Mouse (Mus musculus) hindbrain, embryonic 13.5 days (tissue): ENCODE results near the gene Tmem86b. TPM values are rescaled to one million over a fixed set of nuclear protein-coding genes. Genes with fewer than 3 reads are reported as not detected.
A peak's percentile ranks its signal among the peaks of the same experiment; 100 is the strongest.

Experiments used
- ATAC-seq: fragments of 200-750 bp; cut with Nextera tagmentation; 2 replicates; pipeline ENCODE4 v1.8.0; 2017; ENCODE audit warnings: moderate TSS enrichment; ENCODE audit not compliant: low FRiP score
- H3K27ac ChIP-seq: fragments of 300-500 bp; sonication (generic); 2 replicates; pipeline ENCODE4 v1.5.1; 2015; ENCODE audit warnings: inconsistent platforms, mild to moderate bottlenecking, moderate library complexity
- H3K27me3 ChIP-seq: fragments of 300-500 bp; sonication (generic); 2 replicates; pipeline ENCODE4 v1.6.1; 2015; ENCODE audit warnings: mild to moderate bottlenecking, inconsistent platforms
- H3K36me3 ChIP-seq: fragments of 300-500 bp; sonication (generic); 2 replicates; pipeline ENCODE4 v1.6.1; 2015; ENCODE audit warnings: mild to moderate bottlenecking, inconsistent platforms
- H3K4me1 ChIP-seq: fragments of 300-500 bp; sonication (generic); replicated peaks from 2 replicates; pipeline ENCODE4 v1.6.1; 2015; ENCODE audit warnings: inconsistent platforms
- H3K4me2 ChIP-seq: fragments of 300-500 bp; sonication (generic); 2 replicates; pipeline ENCODE4 v1.6.1; 2015; ENCODE audit warnings: inconsistent platforms, mild to moderate bottlenecking, moderate library complexity
- H3K4me3 ChIP-seq: fragments of 300-500 bp; sonication (generic); 2 replicates; pipeline ENCODE4 v1.5.1; 2015; ENCODE audit warnings: mild to moderate bottlenecking, inconsistent platforms
- H3K9ac ChIP-seq: fragments of 300-500 bp; sonication (generic); 2 replicates; pipeline ENCODE4 v1.6.1; 2015; ENCODE audit warnings: mild to moderate bottlenecking, inconsistent platforms
- H3K9me3 ChIP-seq: fragments of 300-500 bp; sonication (generic); 2 replicates; pipeline ENCODE4 v1.6.1; 2016; ENCODE audit warnings: inconsistent platforms
- WGBS: fragments of 180-500 bp; shearing (Covaris S2); methylation state at CpG from one replicate; pipeline ENCODE4 v1.1.7; 2015; 5-methylcytosine and 5-hydroxymethylcytosine counted together
- polyA plus RNA-seq: library from polyadenylated mRNA; unstranded; fragments of >200 nt; fragmentation: Nextera tagmentation; extraction: Ambion mirVana; gene quantifications from 2 replicates; pipeline ENCODE4 v1.2.1, GENCODE M21; 2015

Tmem86b gene
- 3.5 and 3.8 TPM in 2 replicates for polyA plus RNA-seq

DNA sequence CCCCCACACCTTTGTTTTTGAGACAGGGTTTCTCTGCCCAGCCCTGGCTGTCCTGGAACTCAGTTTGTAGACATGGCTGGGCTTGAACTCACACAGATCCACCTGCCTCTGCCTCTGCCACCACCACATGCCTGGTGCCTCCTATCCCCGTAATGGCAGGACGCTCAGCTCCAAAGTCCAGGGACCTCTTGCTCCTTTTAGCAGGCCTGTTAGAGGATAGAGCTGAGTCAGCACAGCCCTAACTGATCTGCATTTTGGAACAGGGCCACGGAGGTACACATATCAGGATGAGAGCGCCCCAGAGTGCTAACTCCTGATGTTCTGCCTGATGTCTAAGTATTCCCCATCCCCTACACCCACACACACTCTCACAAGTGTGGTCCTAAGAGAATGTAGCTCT lies at the start of gene Tmem86b:
Gene Tmem86b, minus strand, starts transcription at position 392 of the 400 bp plus-strand sequence.
- Histone ChIP-seq H3K27me3 (no peaks in the 10 kb centered on the region), H3K4me2 (no peak within 1 kb of the TSS), H3K9me3 (no peaks in the 10 kb centered on the region), H3K4me1 (no peaks in the 10 kb centered on the region), H3K4me3 (no peak within 1 kb of the TSS), H3K9ac (no peak within 1 kb of the TSS), H3K36me3 (peaks cover 76% of the 10 kb centered on the region), H3K27ac (no peak within 1 kb of the TSS)
- 95% methylated on average over 4 of the region's 4 CpGs for WGBS
- no peak for ATAC-seq

DNA sequence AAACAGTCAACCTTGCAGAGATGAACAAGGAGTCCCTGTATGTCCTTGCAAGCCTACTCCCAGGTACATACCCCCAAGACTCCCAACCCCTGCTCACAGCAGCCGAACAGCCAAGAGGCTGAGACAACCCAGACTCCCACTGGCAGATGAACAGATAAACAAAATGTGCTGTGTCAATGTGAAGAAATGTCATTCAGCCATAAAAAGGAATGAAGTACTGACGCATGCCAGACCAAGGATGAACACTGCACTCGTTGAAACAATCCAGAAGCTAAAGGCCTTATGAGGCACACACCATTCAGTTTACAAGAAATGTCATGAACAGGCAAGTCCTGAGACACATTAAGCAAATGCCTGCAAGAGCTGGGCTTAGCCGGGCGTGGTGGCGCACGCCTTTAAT lies 44.0 kb upstream of the Tmem86b start:
- Histone ChIP-seq H3K4me3 (no peak overlapping the region), H3K4me2 (no peak overlapping the region), H3K9ac (no peak overlapping the region), H3K9me3 (no peaks in the 10 kb centered on the region), H3K36me3 (peaks cover 78% of the 10 kb centered on the region), H3K27ac (no peak overlapping the region), H3K27me3 (no peaks in the 10 kb centered on the region), H3K4me1 (no peaks in the 10 kb centered on the region)
- no peak for ATAC-seq
- 94% methylated on average over 7 of the region's 7 CpGs for WGBS

DNA sequence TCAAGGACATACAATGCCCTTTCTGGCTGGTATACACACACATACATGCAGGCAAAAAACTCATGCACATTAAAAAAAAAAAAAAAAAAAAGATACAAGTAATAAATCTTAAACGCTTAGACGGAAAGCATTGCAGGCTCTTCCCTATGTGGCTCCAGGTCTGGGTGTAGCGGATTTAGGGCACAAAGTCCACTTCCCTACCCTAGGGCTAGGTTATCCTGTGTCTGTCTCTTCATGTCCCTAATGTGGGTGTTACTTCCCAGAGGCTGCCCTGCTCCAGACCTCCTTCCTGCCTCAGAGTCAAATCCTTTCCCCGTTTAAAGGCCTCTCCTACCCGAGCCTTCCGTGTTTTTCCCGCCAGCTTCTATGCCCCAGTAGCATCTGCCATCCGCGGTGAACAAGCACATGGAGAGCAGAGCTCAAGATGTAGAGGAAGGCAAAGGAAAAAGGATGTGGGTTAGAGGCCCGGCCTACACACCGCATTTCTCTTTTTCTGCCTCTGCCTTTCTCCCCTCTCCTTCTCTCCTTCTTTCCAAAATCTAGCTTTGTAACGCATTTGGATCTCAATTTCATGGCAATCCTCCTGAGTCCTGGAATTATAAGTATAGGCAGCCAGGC lies 43.0 kb upstream of the Tmem86b start:
- H3K27me3 ChIP-seq = no peaks in the 10 kb centered on the region
- H3K4me1 ChIP-seq = no peaks in the 10 kb centered on the region
- H3K27ac ChIP-seq = no peak overlapping the region
- no peak overlapping the region for H3K9ac ChIP-seq
- no peaks in the 10 kb centered on the region for H3K9me3 ChIP-seq
- H3K4me2 ChIP-seq = no peak overlapping the region
- H3K4me3 ChIP-seq = no peak overlapping the region
- WGBS = 94% methylated on average over 12 of the region's 12 CpGs
- H3K36me3 ChIP-seq = peaks cover 78% of the 10 kb centered on the region
- no peak for ATAC-seq

DNA sequence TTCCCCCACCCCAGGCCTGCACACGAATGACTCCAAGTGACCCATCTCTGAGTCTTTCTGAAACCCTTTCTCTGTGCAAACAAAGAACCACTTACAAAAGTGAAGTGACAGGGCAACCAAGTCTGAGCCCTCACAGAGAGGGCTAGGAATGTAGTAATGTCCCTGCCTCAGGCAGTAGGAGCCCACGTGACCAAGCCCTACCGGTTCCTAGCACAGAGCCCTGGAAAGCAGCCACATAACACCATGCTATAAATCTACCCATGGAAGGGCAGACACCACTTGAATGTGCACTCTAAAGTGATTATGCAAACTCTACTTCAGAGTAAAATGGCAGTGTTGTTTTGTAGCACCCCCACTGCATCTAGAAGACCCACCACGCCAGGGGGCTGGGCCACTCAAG lies 40.7 kb upstream of the Tmem86b start:
- Histone ChIP-seq H3K4me1 (no peaks in the 10 kb centered on the region), H3K9me3 (no peaks in the 10 kb centered on the region), H3K27me3 (no peaks in the 10 kb centered on the region), H3K4me2 (no peak overlapping the region), H3K27ac (no peak overlapping the region), H3K4me3 (no peak overlapping the region), H3K9ac (no peak overlapping the region), H3K36me3 (peaks cover 83% of the 10 kb centered on the region)
- WGBS = 68% methylated on average over 4 of the region's 4 CpGs
- peak; percentile 54; the same call in 1 of the 2 replicates for ATAC-seq

DNA sequence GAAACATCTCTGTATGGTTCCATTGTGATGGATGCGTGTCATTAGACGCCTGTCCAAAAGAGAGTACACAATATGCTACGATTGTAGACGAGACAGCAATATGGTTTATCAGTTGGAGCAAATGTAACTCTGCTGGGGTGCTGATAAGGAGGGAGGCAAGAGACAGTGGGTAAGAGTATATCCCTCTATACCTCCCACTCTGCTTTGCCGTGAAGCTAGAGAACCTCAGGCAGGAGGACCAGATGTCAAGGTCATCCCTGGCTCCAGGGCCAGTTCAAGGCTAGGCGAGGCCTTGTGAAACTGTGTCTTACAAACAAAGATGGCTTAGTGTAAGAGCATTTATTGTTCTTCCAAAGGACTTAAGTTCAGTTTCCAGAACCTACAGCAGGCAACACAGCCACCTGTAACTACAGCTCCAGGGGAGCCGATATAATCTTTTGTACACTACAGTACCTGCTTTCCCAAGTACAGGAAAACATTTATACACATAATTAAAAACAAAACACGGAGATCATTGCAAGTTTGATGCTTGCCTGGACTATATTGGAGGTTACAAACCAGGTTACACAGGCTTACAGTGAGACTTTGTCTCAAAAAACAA lies 39.5 kb upstream of the Tmem86b start:
- no peak overlapping the region for H3K4me3 ChIP-seq
- no peak for ATAC-seq

DNA sequence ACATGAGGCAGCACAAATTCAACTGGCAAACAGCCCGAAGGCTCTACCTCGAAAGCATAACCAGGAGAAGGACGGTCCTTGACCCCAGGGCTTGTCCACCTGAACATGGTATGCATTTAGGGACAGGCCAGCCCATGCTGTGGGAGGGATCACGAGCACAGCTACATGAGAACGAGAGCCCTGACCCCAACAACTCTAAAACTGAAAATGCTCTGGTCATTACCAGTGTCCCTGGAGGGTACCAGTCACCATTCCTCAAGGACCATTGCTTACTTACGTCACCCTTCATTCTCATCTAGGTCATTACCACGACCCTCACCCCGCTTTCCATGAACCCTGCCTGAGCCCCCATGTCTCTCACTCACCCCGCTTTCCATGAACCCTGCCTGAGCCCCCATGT lies 37.9 kb upstream of the Tmem86b start:
- Histone ChIP-seq H3K27ac (no peak overlapping the region), H3K4me3 (no peak overlapping the region), H3K9me3 (no peaks in the 10 kb centered on the region), H3K36me3 (peaks cover 88% of the 10 kb centered on the region), H3K27me3 (no peaks in the 10 kb centered on the region), H3K4me2 (no peak overlapping the region), H3K9ac (no peak overlapping the region), H3K4me1 (no peaks in the 10 kb centered on the region)
- ATAC-seq = no peak
- WGBS = 95% methylated on average over 9 of the region's 9 CpGs

More for the DNA sequence above, 39.5 kb upstream of the Tmem86b start:
- H3K36me3 ChIP-seq = peaks cover 88% of the 10 kb centered on the region
- H3K9me3 ChIP-seq = no peaks in the 10 kb centered on the region
- no peaks in the 10 kb centered on the region for H3K4me1 ChIP-seq
- 89% methylated on average over 8 of the region's 8 CpGs for WGBS
- no peak overlapping the region for H3K9ac ChIP-seq
- no peak overlapping the region for H3K4me2 ChIP-seq
- H3K27ac ChIP-seq = no peak overlapping the region
- H3K27me3 ChIP-seq = no peaks in the 10 kb centered on the region

DNA sequence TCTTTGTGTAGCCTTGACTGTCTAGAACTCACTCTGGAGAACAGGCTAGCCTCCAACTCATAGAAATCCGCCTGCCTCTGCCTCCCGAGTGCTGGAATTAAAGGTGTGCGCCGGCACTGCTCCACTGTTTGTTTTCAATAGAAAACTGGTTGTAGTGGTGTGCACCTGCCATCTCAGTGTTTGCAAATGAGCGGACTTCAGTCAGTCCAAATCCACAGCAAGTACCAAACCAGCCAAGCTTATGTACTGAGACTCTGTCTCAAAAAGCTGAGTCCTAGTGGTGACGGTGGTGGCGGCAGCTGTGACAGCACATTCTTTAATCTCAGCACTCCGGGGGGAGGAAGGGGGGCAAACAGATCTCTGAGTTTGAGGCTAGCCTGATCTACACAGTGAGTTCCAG lies 37.3 kb upstream of the Tmem86b start:
- H3K4me3 ChIP-seq = no peak overlapping the region
- no peak overlapping the region for H3K9ac ChIP-seq
- H3K27me3 ChIP-seq = no peaks in the 10 kb centered on the region
- no peak overlapping the region for H3K27ac ChIP-seq
- H3K4me1 ChIP-seq = no peaks in the 10 kb centered on the region
- no peak for ATAC-seq
- H3K4me2 ChIP-seq = no peak overlapping the region
- no peaks in the 10 kb centered on the region for H3K9me3 ChIP-seq
- peaks cover 87% of the 10 kb centered on the region for H3K36me3 ChIP-seq
- WGBS = 92% methylated on average over 8 of the region's 8 CpGs

DNA sequence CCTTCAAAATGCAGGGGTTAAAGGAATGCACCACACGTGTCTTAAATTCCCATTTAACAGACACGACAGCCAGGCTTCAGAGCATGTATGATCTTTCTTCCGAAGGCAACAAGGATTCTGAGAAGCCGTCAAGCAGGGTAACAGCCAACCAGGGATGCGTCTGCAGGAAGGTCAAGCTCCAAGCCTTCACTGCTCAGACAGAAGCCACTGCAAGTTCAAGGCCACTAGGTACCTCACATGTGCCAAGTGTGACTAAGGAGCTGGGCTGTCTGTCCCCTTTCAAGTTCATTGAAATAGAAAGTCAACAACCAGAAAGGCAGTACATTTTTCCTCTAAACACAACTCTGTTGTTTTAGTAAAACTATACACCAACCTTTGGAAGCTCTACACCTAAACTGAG lies 35.6 kb upstream of the Tmem86b start:
- Histone ChIP-seq H3K4me3 (no peak overlapping the region), H3K36me3 (peaks cover 88% of the 10 kb centered on the region), H3K9me3 (no peaks in the 10 kb centered on the region), H3K4me1 (no peaks in the 10 kb centered on the region), H3K4me2 (no peak overlapping the region), H3K9ac (no peak overlapping the region), H3K27ac (no peak overlapping the region), H3K27me3 (no peaks in the 10 kb centered on the region)
- WGBS = 94% methylated on average over 5 of the region's 5 CpGs
- ATAC-seq = no peak

DNA sequence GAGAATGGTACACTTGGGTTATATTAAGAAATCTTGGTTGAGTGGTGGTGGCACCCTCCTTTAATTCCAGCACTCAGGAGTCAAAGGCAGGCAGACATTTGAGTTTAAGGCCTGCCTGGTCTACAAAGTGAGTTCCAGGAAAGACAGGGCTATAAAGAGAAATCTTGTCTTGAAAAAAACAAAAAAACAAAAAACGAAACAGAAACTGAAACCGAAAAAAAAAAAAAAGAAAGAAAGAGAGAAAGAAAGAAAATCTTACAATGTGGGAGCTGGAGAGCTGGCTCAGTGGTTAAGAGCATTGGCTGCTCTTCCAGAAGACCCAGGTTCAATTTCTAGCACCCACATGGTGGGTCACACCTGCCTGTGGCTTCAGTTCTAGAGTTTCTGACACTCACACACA lies 32.5 kb upstream of the Tmem86b start:
- H3K4me1 ChIP-seq = peaks cover 12% of the 10 kb centered on the region
- H3K9ac ChIP-seq = no peak overlapping the region
- no peaks in the 10 kb centered on the region for H3K27me3 ChIP-seq
- no peak for ATAC-seq
- H3K9me3 ChIP-seq = no peaks in the 10 kb centered on the region
- no peak overlapping the region for H3K4me2 ChIP-seq
- no peak overlapping the region for H3K4me3 ChIP-seq
- no peak overlapping the region for H3K27ac ChIP-seq
- H3K36me3 ChIP-seq = peaks cover 63% of the 10 kb centered on the region
- WGBS = 100% methylated on average over 2 of the region's 2 CpGs

DNA sequence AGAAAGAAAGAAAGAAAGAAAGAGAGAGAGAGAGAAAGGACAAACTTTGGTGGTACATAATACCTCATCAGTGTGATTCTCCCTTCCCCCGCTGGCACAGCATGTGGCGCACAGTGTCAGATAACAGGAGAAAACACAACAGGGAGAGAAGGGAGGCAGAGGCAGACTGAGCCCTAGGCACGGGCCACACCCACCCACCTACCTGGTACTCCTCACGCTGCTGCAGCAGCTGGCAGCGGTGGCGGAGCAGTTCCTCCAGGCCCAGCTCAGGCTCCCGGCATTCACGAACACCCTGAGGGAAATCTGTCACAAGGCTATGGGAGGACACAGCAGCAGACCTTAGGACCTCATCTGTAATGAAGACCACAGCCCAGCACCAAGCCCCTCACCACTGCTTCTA lies 32.0 kb upstream of the Tmem86b start:
- Histone ChIP-seq H3K4me1 (peaks cover 12% of the 10 kb centered on the region), H3K27me3 (no peaks in the 10 kb centered on the region), H3K9me3 (no peaks in the 10 kb centered on the region), H3K9ac (no peak overlapping the region), H3K27ac (no peak overlapping the region), H3K36me3 (peaks cover 58% of the 10 kb centered on the region), H3K4me2 (no peak overlapping the region), H3K4me3 (no peak overlapping the region)
- 76% methylated on average over 8 of the region's 8 CpGs for WGBS
- no peak for ATAC-seq

DNA sequence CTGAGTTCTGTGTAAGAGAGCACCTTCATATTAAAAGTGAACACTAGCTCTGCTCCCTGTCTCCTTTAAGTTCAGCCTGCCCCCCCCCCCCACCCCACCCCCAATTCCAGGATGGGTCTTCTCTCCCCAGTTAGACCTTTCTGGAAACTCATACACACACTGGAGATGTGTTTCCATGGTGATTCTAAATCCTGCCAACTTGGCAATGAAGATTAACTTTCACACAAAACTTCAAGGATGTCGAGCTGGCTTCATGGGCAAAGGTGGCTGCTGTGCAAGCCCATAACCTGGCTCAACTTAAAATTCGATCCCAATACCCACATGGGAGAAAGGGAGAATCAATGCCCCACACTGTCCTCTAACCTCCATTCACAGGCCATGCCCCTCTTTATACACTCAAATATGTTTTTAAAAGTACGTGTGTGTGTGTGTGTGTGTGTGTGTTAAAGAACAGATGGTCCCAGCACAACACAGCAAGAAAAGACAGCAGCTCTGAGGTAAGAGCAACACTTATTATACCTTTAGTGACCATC lies 28.8 kb upstream of the Tmem86b start:
- H3K9me3 ChIP-seq = no peaks in the 10 kb centered on the region
- H3K4me3 ChIP-seq = peak overlapping the region; percentile 90
- peaks cover 44% of the 10 kb centered on the region for H3K4me1 ChIP-seq
- H3K27ac ChIP-seq = peak overlapping the region; percentile 90
- peak overlapping the region; percentile 94 for H3K4me2 ChIP-seq
- ATAC-seq = no peak
- H3K9ac ChIP-seq = peak overlapping the region; percentile 95
- peaks cover 28% of the 10 kb centered on the region for H3K36me3 ChIP-seq
- 55% methylated on average over 3 of the region's 3 CpGs for WGBS
- no peaks in the 10 kb centered on the region for H3K27me3 ChIP-seq

DNA sequence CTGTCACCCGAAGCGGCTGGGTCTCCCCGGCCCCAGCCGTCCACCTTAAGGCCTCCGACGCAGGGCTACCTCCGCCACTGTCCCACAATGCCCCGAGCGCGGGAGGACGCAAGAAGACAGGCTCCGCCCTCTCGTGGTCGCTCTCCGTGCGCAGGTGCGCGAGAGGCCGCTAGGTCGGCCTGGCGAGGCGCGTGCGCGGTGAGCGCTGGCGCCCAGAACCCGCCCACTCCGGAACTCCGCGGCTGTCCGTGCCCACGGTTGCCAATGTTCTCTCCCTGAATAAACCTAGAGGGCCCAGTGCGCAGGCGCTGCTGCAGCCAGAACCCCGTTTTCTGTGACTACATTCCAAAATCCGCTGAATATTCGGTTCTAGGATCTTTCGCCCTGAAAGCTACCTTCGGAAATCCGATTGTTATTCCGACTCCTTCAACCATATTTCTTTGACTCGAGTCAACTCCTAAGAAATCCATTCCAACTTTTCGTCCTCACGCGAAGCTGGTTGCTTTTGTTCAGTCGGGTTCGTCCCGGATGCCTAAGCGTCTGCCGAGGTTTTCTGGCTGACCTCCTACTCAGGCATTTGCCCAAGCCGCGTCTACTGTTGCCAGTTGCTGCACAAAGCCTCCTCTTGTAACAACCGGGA lies 27.8 kb upstream of the Tmem86b start, which contains the start of gene Ppp6r1:
Gene Ppp6r1, minus strand, starts transcription at position 108 of the 640 bp plus-strand sequence.
- WGBS = 0% methylated on average over 53 of the region's 54 CpGs
- Histone ChIP-seq H3K36me3 (peaks cover 18% of the 10 kb centered on the region), H3K4me1 (peaks cover 53% of the 10 kb centered on the region), H3K4me3 (peak within 1 kb of the TSS; percentile 90), H3K27me3 (no peaks in the 10 kb centered on the region), H3K9me3 (no peaks in the 10 kb centered on the region), H3K27ac (peak within 1 kb of the TSS; percentile 90), H3K9ac (peak within 1 kb of the TSS; percentile 95), H3K4me2 (peak within 1 kb of the TSS; percentile 94)
- peak; percentile 98 for ATAC-seq
